Mouse (Mus musculus) limb, embryonic 10.5 days (tissue): ENCODE measurements at regions not wholly inside any gene's neighbourhood (a gene's known extent, or its start where the extent isn't known, plus 50 kb on each side); places are given as distances from the start of the nearest gene placed in this dataset.
A peak's percentile ranks its signal among the peaks of the same experiment; 100 is the strongest.
"Not testable (repeated sequence)": the region's sequence is repeated elsewhere in the genome, so short reads cannot be mapped to it uniquely, and the experiment has no call there.

Experiments used
- DNase-seq: peaks from one replicate; pipeline ENCODE4 v3.0.0-alpha.2; 2017; ENCODE audit warnings: low spot score
- H3K27ac ChIP-seq: fragments of 300-500 bp; sonication (generic); 2 replicates; pipeline ENCODE4 v1.5.1; 2016; ENCODE audit warnings: mild to moderate bottlenecking
- H3K27me3 ChIP-seq: fragments of 300-500 bp; sonication (generic); 2 replicates; pipeline ENCODE4 v1.6.1; 2016; ENCODE audit warnings: low read depth, mild to moderate bottlenecking; ENCODE audit not compliant: poor library complexity, severe bottlenecking
- H3K36me3 ChIP-seq: fragments of 300-500 bp; sonication (generic); 2 replicates; pipeline ENCODE4 v1.6.1; 2016; ENCODE audit warnings: mild to moderate bottlenecking, moderate library complexity
- H3K4me1 ChIP-seq: fragments of 300-500 bp; sonication (generic); 2 replicates; pipeline ENCODE4 v1.6.1; 2016
- H3K4me3 ChIP-seq: fragments of 300-500 bp; sonication (generic); 2 replicates; pipeline ENCODE4 v1.5.1; 2016; ENCODE audit warnings: mild to moderate bottlenecking, moderate library complexity
- H3K9me3 ChIP-seq: fragments of 300-500 bp; sonication (generic); replicated peaks from 2 replicates; pipeline ENCODE4 v1.6.1; 2016; ENCODE audit warnings: mild to moderate bottlenecking
- WGBS: fragments of 180-500 bp; shearing (Covaris S2); methylation state at CpG from one replicate; pipeline ENCODE4 v1.1.7; 2016; 5-methylcytosine and 5-hydroxymethylcytosine counted together

DNA sequence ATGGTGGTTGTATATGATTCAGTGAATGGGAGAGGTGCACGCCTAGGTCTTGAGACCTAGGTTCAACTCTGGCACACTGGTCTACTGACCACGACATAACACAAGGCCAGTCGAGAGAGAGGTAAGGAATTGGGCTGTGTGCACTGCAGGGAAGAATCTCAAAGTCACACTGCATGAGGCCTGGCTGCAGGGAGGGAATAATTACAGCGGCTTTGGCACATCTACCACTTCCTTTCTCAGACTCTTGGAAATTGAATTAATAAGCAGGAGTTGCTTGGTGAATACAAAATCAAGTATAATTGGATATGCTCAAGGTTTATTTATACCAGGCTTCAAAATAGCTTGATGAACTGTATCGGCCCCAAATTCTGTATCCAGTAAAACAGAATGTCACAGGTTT, 93.9 kb upstream of the Vldlr start:
- no peak for DNase-seq
- Histone ChIP-seq H3K4me1 (0 out of 2 replicates have a peak, but pooled peaks cover 3% of the 10 kb centered on the region), H3K9me3 (no peaks in the 10 kb centered on the region), H3K27me3 (no peaks in the 10 kb centered on the region), H3K36me3 (no peaks in the 10 kb centered on the region), H3K27ac (no peak overlapping the region), H3K4me3 (no peak overlapping the region)
- WGBS: 86% methylated on average over 5 of the region's 5 CpGs

DNA sequence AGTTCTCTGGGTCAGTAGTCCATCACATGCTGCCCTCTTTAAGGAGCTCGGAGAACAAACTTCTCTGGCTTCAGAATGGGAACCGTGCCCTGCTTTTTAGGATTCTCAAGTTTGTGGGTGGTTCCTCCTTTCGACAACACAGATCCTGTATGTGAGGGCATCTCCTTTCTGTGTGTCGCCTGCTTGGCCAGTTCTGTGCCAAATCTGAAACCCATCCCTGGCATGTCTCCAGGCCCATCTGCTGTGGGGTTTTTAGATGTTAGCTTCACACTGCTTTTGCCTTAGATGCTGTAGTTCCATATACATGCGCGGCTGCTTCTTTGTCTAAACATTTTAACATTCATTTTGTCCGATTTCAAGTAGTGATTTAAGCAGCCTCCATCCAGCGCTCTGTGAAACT, 93.0 kb upstream of the Vldlr start:
- no peaks in the 10 kb centered on the region for H3K9me3 ChIP-seq
- H3K4me1 ChIP-seq: 0 out of 2 replicates have a peak, but pooled peaks cover 3% of the 10 kb centered on the region
- H3K36me3 ChIP-seq: no peaks in the 10 kb centered on the region
- H3K27me3 ChIP-seq: no peaks in the 10 kb centered on the region
- no peak overlapping the region for H3K27ac ChIP-seq
- H3K4me3 ChIP-seq: no peak overlapping the region
- DNase-seq: no peak
- WGBS: 86% methylated on average over 8 of the region's 8 CpGs

DNA sequence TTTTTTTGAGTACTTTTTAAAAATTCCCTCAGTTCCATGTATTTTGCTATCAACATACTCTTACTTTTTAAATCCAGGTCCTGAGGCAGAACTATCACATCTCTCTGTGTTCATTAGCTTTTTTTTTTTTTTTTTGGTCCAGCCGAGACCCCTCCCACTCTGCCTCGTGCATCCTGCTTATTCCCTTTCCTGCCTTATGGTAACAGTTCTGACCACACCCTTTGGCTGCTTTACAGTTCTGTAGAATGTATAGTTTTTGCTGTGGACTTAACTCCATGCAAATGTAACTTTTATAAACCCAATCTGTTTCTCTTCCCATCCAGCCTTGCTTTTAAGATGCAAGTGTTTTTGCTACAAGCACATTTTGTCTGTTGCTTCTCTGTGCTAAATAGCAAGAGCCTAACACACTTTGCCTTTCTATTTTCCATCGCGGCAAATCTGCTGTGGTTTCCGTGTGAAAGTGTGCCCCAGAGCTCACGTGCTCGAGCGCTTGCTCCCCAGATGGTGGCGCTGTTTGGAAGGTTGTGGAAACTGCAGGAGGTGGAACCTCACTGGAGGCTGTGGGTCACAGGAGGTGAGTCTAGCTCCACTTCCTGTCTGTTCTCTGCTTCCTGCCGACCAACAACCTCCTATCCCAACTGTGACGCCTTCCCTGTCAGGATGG, 92.3 kb upstream of the Vldlr start:
- 0 out of 2 replicates have a peak, but pooled peaks cover 3% of the 10 kb centered on the region for H3K4me1 ChIP-seq
- no peak overlapping the region for H3K4me3 ChIP-seq
- H3K27me3 ChIP-seq: no peaks in the 10 kb centered on the region
- WGBS: 66% methylated on average over 11 of the region's 11 CpGs
- no peaks in the 10 kb centered on the region for H3K9me3 ChIP-seq
- no peak overlapping the region for H3K27ac ChIP-seq
- peak; percentile 48 for DNase-seq
- H3K36me3 ChIP-seq: no peaks in the 10 kb centered on the region

DNA sequence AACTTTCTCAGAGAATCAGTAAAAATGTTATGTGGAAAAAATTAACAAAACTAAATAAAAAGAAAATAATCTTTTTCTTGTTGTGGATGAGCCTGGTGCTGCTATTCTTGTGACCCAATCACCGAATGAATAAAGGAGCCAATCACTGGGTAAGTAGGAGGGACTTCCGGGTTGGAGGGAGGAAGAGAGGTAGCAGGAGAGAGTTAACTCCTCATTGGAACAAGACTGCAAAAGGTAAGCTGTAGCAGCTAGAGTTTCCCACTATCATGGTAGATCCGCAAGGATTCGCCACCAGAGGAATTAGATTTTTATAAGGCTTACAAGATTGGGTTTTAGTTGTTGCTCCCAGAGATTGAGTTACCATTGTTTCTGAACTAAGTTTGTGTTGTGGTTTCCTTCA, 87.8 kb upstream of the Vldlr start:
- not testable (repeated sequence) for H3K27me3 ChIP-seq, H3K9me3 ChIP-seq, H3K27ac ChIP-seq, DNase-seq, H3K4me1 ChIP-seq, H3K4me3 ChIP-seq, H3K36me3 ChIP-seq
- WGBS: 95% methylated on average over 4 of the region's 4 CpGs

DNA sequence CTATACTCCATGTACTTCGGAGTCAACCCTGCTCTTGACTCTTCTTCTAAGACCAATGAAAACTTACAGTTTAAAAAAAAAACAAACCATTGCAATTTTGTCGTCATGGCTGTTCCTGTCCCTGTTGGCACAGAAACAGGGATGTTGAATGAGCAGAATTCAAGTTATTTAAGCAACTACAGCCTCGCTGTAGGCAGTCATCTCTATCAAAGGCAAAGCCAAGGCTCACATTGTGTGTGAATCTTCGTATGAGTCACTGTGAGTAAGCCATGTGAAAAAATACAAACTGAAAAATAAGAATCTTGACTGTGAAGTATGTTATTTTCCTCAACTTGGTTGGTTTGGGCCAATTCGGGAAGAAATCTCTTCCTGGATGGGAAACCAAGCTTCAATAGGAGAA, 81.9 kb upstream of the Vldlr start:
- no peaks in the 10 kb centered on the region for H3K9me3 ChIP-seq
- WGBS: 89% methylated on average over 5 of the region's 5 CpGs
- no peak overlapping the region for H3K27ac ChIP-seq
- DNase-seq: no peak
- H3K4me1 ChIP-seq: no peaks in the 10 kb centered on the region
- no peak overlapping the region for H3K4me3 ChIP-seq
- no peaks in the 10 kb centered on the region for H3K27me3 ChIP-seq
- no peaks in the 10 kb centered on the region for H3K36me3 ChIP-seq

DNA sequence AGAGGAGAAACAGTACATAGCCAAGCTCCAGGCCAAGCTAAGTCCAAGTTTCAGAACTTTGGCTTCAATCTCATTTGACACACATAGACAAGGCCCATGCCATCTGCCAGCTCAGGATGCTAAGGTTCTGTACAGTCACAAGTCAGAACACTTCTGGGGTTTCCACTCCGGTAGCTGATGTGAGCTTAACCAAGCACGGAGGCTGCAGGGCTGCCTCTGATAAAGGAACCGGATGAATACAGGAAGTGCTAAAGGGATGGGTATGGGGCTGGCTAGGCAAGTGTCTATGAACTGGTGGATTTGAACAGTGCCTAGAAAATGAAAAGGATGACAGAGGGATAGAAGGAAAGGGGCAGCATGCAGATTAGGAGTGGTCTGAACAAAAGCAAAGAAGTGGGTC, 75.4 kb upstream of the Vldlr start:
- no peak for DNase-seq
- no peak overlapping the region for H3K4me3 ChIP-seq
- no peaks in the 10 kb centered on the region for H3K9me3 ChIP-seq
- H3K27ac ChIP-seq: no peak overlapping the region
- 83% methylated on average over 3 of the region's 3 CpGs for WGBS
- no peaks in the 10 kb centered on the region for H3K36me3 ChIP-seq
- no peaks in the 10 kb centered on the region for H3K27me3 ChIP-seq
- H3K4me1 ChIP-seq: peaks cover 2% of the 10 kb centered on the region; the same call in 1 of the 2 replicates

DNA sequence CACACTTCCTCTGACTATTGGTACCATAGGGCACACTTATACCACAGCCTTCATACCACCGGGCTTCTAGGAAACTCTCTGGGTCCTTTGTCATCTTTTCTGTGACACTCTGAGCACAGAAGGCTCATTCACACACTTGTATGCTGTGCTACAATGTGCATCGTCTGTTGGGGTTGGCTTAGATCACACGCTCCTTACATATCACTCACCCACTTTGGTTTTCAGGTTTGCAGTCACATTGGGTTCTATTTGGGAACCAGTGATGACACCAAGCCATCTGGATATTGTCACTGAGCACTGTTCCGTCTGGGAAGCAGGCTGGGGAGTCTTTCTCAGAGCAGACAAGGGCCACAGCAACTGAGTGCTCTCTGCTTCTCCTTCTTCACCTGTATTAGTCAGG, 74.1 kb upstream of the Vldlr start:
- H3K4me3 ChIP-seq: no peak overlapping the region
- peaks cover 2% of the 10 kb centered on the region; the same call in 1 of the 2 replicates for H3K4me1 ChIP-seq
- no peak for DNase-seq
- H3K36me3 ChIP-seq: no peaks in the 10 kb centered on the region
- H3K27ac ChIP-seq: no peak overlapping the region
- WGBS: 88% methylated on average over 4 of the region's 4 CpGs
- H3K27me3 ChIP-seq: no peaks in the 10 kb centered on the region
- H3K9me3 ChIP-seq: no peaks in the 10 kb centered on the region

DNA sequence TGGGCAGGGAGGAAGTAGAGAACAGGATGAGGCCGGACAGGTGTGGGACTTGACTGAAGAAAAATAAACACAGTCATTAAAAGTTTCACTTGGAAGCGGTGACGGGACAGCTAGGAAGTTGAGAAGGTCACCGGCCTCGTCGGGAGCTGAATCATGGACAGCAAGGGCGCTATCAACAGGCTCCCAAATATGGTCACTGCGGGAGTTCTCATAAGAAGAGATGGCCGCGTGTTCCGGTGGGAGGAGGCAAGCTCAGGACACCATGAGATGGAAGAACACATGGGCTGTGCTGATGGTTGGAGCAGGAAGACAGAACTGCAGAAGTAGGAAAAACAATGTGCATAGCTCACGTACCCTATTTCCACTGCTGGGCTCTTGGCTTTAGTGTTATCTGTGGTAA, 68.9 kb upstream of the Vldlr start:
- no peaks in the 10 kb centered on the region for H3K27me3 ChIP-seq
- H3K27ac ChIP-seq: no peak overlapping the region
- H3K4me1 ChIP-seq: peaks cover 4% of the 10 kb centered on the region; the same call in 1 of the 2 replicates
- H3K4me3 ChIP-seq: no peak overlapping the region
- no peaks in the 10 kb centered on the region for H3K36me3 ChIP-seq
- WGBS: 88% methylated on average over 12 of the region's 12 CpGs
- no peaks in the 10 kb centered on the region for H3K9me3 ChIP-seq
- no peak for DNase-seq

DNA sequence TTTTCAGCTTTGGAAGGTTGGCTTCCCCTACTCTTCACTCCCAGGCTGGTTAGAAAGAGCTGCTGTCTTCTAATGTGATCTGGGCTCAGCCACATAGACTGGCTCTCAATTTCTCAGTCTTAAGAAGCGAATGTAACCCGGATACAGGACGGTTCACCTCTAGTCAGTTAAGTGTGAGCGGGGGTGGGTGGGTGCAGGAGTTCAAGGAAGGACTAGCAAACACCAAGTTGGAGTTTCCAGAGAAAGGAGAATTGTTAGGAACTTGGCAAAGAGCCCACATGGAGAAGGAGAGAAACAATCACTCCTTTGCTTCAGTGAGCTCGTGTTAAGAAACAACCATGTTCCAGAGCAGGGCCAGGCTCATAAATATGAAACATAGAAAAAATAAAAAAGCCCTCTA, 68.0 kb upstream of the Vldlr start:
- no peaks in the 10 kb centered on the region for H3K27me3 ChIP-seq
- DNase-seq: no peak
- H3K9me3 ChIP-seq: no peaks in the 10 kb centered on the region
- H3K4me1 ChIP-seq: peaks cover 4% of the 10 kb centered on the region; the same call in 1 of the 2 replicates
- no peak overlapping the region for H3K27ac ChIP-seq
- WGBS: 87% methylated on average over 5 of the region's 5 CpGs
- H3K4me3 ChIP-seq: no peak overlapping the region
- no peaks in the 10 kb centered on the region for H3K36me3 ChIP-seq

DNA sequence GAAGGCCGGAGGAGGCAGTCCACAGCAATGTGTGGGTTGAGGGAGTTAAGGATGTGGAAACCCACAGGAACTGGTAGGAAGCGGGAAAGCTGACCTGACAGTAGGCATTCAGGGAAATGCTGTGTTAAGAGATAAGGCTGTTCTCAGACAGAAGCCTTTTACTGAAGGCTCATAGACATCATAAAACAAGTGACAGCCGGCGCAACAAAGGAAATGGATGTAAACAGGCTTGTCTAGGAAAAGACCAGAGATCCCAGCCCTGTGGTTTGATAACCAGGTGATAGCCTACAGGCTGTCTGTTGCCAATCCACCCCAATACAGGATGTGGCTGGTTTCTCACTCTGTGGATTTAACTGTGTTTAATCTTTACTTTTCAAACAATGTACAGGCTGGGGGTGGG, 66.7 kb upstream of the Vldlr start:
- no peak overlapping the region for H3K4me3 ChIP-seq
- H3K27me3 ChIP-seq: no peaks in the 10 kb centered on the region
- H3K4me1 ChIP-seq: 0 out of 2 replicates have a peak, but pooled peaks cover 2% of the 10 kb centered on the region
- 60% methylated on average over 4 of the region's 4 CpGs for WGBS
- H3K9me3 ChIP-seq: no peaks in the 10 kb centered on the region
- H3K27ac ChIP-seq: no peak overlapping the region
- no peak for DNase-seq
- H3K36me3 ChIP-seq: no peaks in the 10 kb centered on the region

DNA sequence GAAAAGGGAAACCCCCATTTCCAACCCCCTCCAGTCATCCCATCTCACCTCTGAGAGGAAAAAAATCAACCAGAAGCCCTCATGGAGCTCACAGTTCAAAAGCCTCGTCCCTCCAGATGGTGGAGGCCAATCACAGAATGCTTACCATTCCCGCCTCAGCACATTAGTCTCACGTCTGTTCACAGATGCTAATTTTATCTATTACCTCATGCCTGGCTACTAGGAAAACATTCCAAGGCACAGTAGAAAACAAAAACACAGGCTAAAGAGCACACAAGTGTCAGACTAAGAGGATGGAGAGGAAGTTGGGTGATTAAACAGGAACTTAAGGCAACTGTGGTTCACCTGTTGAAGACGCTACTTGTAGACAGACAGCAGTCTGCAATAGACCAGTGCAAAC, 54.4 kb upstream of the Vldlr start:
- 75% methylated on average over 4 of the region's 4 CpGs for WGBS
- Histone ChIP-seq H3K27ac (no peak overlapping the region), H3K36me3 (no peaks in the 10 kb centered on the region), H3K9me3 (no peaks in the 10 kb centered on the region), H3K27me3 (no peaks in the 10 kb centered on the region), H3K4me3 (no peak overlapping the region), H3K4me1 (peaks cover 4% of the 10 kb centered on the region; the same call in 1 of the 2 replicates)
- DNase-seq: no peak
